Mouse (Mus musculus): ENCODE data around the gene Tardbp. TPM values are rescaled to one million over a fixed set of nuclear protein-coding genes. Genes with fewer than 3 reads are reported as not detected.

Tardbp gene
- polyA plus RNA-seq, 1 experiment from 2014 or later = 166 TPM

- Histone ChIP-seq H3K9me3 (replicated peaks; ENCODE audit: control insufficient read depth, low read length, poor library complexity, severe bottlenecking) (no peaks in the 10 kb centered on the region), H3K4me1 (ENCODE audit: control insufficient read depth, insufficient read depth, low read length) (peaks cover 5% of the 10 kb centered on the region), H3K27ac (ENCODE audit: low read length) (no peak overlapping the region), H3K4me2 (ENCODE audit: low read length) (no peak overlapping the region), H3K36me3 (ENCODE audit: control insufficient read depth, insufficient read depth, low read length) (peaks cover 57% of the 10 kb centered on the region), H3K27me3 (ENCODE audit: control insufficient read depth, insufficient read depth, low read depth, low read length) (no peaks in the 10 kb centered on the region), H3K9ac (ENCODE audit: low read depth, low read length) (no peak overlapping the region), H3K4me3 (ENCODE audit: low read depth, low read length) (no peak overlapping the region)
- ATAC-seq = no peak
- 95% methylated on average over 17 of the region's 17 CpGs for WGBS
These were observed 64.1 kb downstream of the Tardbp start for GRCm38 (mm10) chr4:148562676-148563075.

Other genes starting within 250 kb of the Tardbp start
- gene Ubiad1, start 182.2 kb downstream of the Tardbp start, polyA plus RNA-seq (2015; fragmentation: Nextera tagmentation; extraction: Ambion mirVana) = 19.8 and 20.5 TPM in 2 replicates
- 23.0 and 24.4 TPM in 2 replicates for gene Mtor, start 178.4 kb downstream of the Tardbp start, polyA plus RNA-seq (2015; fragmentation: Nextera tagmentation; extraction: Ambion mirVana)
- 0.34 and 0.43 TPM in 2 replicates for gene Angptl7, start 126.6 kb downstream of the Tardbp start, polyA plus RNA-seq (2015; fragmentation: Nextera tagmentation; extraction: Ambion mirVana)
- 92.3 and 93.1 TPM in 2 replicates for gene Exosc10, start 68.6 kb downstream of the Tardbp start, polyA plus RNA-seq (2015; fragmentation: Nextera tagmentation; extraction: Ambion mirVana)
- gene Srm, start 35.5 kb downstream of the Tardbp start, polyA plus RNA-seq (2015; fragmentation: Nextera tagmentation; extraction: Ambion mirVana) = 147 and 162 TPM in 2 replicates
- 1.2 TPM in 2 replicates for gene Masp2, start 24.5 kb downstream of the Tardbp start, polyA plus RNA-seq (2015; fragmentation: Nextera tagmentation; extraction: Ambion mirVana)
- not detected in 2 replicates for gene Gm572, start 16.3 kb upstream of the Tardbp start, polyA plus RNA-seq (2015; fragmentation: Nextera tagmentation; extraction: Ambion mirVana)
- 2.6 TPM in 2 replicates for gene Casz1, start 177.4 kb upstream of the Tardbp start, polyA plus RNA-seq (2015; fragmentation: Nextera tagmentation; extraction: Ambion mirVana)